Mouse (Mus musculus) megakaryocyte, embryonic 14.5 days (primary cell): ENCODE data around the gene Bcat1. TPM values are rescaled to one million over a fixed set of nuclear protein-coding genes. Genes with fewer than 3 reads are reported as not detected.

Experiments
- H3K27me3 ChIP-seq: replicated peaks from 2 replicates; pipeline ENCODE3; 2012; ENCODE audit warnings: inconsistent platforms
- H3K36me3 ChIP-seq: replicated peaks from 2 replicates; pipeline ENCODE3; 2012; ENCODE audit warnings: low read length, inconsistent platforms, mixed read lengths
- H3K4me1 ChIP-seq: 2 replicates; pipeline ENCODE4 v1.6.1; 2012; ENCODE audit warnings: inconsistent platforms
- H3K4me3 ChIP-seq: replicated peaks from 2 replicates; pipeline ENCODE3; 2012; ENCODE audit warnings: moderate library complexity, mild to moderate bottlenecking, inconsistent platforms
- H3K9me3 ChIP-seq: 2 replicates; pipeline ENCODE4 v1.6.1; 2012; ENCODE audit warnings: inconsistent platforms
- FLI1 ChIP-seq: IDR thresholded peaks from 2 replicates; pipeline ENCODE4 v1.6.1; 2012; ENCODE audit warnings: low read length, inconsistent platforms, mixed read lengths
- GATA1 ChIP-seq: IDR thresholded peaks from 3 replicates; pipeline ENCODE4 v1.6.1; 2012; ENCODE audit warnings: mixed read lengths, low read length, inconsistent platforms, borderline replicate concordance
- polyA plus RNA-seq: library from polyadenylated mRNA; stranded (reverse); fragments of >175 nt; gene quantifications from 2 replicates; pipeline ENCODE4 v1.2.3, GENCODE M21; 2012; ENCODE audit warnings: low replicate concordance; ENCODE audit not compliant: insufficient read depth

The Bcat1 gene
- polyA plus RNA-seq, 1 experiment: 0.81 TPM

DNA sequence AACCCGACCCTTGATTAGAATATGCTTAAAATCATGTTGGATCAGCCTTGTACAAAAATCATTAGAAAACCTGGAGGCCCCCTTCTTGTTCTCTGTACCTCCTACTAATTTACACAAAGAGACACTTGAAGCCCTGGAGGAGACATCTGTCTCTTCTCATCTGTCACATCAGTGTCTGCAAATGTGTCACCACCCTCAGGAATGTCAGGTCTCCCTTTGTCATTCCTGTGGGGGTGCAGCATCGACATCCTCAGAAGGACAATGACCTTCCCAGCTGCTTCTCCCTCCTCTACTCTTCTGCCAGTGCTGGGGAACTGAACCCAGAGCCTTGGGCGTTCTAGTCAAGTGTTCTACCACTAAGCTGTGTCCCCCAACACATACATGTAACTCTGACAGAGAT lies 83.9 kb downstream of the Bcat1 start:
- TF ChIP-seq GATA1: no peak
- no peak for TF ChIP-seq FLI1
- 0 out of 2 replicates have a peak, but pooled peaks cover 4% of the 10 kb centered on the region for H3K9me3 ChIP-seq

DNA sequence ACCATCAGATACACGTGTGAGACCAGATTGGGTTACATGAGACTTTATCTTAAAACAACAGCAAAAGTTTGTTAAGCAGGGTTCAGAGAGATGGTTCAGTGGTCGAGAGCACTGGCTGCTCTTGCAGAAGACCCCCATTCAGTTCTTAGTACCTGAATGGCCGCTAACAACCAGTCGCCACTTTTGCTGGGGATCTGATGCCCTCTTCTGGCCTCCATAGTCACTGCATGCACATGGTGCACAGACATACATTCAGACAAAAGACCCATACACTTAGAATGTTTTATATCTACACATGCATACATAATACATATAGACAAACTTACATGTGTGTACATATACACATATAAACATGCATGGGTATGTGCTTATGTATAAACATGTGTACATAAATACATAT lies 86.8 kb downstream of the Bcat1 start:
- no peak overlapping the region for H3K4me3 ChIP-seq
- peaks cover 5% of the 10 kb centered on the region for H3K27me3 ChIP-seq
- H3K4me1 ChIP-seq: no peaks in the 10 kb centered on the region
- 0 out of 2 replicates have a peak, but pooled peaks cover 4% of the 10 kb centered on the region for H3K9me3 ChIP-seq
- no peak for TF ChIP-seq FLI1
- no peaks in the 10 kb centered on the region for H3K36me3 ChIP-seq

More for the DNA sequence above, 83.9 kb downstream of the Bcat1 start:
- no peaks in the 10 kb centered on the region for H3K4me1 ChIP-seq
- H3K4me3 ChIP-seq: no peak overlapping the region
- H3K36me3 ChIP-seq: no peaks in the 10 kb centered on the region
- peaks cover 5% of the 10 kb centered on the region for H3K27me3 ChIP-seq

DNA sequence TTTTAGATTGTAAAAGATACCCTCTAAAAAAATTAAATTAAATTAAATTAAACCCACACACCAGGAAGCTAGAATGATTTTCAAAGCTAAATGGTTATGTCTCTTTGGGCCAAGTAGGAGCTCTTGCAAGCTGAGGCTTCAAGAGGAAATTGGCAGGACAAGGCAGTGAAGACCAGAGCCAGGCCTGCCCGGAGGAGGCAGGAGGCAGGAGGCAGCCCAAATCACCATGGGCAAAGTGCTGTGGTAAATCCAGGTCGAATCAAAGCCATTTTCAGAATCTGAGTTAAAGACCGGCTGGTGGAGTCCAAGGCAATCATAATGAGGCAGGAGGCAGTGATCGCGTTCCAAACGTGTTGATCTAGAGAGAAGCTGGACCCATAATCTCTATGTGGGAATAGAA lies 88.3 kb downstream of the Bcat1 start:
- TF ChIP-seq FLI1 (no peak), GATA1 (no peak)
- Histone ChIP-seq H3K9me3 (0 out of 2 replicates have a peak, but pooled peaks cover 4% of the 10 kb centered on the region), H3K4me1 (no peaks in the 10 kb centered on the region), H3K36me3 (no peaks in the 10 kb centered on the region), H3K4me3 (no peak overlapping the region), H3K27me3 (peaks cover 2% of the 10 kb centered on the region)

DNA sequence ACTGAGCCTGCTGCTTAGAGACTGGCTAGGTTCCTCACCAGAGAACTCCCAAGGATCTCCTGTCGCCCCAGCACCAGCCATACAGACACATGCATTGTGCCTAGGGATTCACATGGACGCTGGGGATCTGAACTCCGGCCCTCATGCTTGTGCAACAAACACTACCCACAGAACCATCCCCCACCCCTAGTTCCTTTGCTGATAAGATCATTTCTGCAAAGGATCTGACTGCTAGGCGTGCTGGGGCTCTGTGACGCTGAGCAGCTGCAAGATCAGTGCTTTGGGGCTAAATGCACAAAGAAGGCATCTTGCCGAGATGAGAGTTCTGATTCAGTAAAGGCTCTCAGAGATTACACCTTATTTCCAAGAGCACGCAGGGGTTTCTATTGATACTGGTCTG lies 88.8 kb downstream of the Bcat1 start:
- H3K4me3 ChIP-seq: no peak overlapping the region
- 0 out of 2 replicates have a peak, but pooled peaks cover 4% of the 10 kb centered on the region for H3K9me3 ChIP-seq

DNA sequence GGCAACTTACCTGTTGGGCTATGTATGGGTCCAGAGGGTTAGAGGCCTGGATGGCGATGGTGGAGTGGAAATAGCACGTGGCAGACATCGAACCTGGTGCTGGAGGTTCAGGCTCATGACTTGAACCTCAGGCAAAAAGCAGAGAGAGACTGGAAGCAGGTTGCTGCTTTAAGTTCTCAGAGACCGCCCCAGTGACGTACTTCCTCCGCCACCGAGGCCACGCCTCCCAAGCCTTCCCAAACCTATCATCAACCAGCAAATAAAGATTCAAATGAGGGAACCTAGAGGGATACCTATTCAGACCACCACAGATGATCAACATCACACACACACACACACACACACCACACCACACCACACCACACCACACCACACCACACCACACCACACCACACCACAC lies 91.8 kb downstream of the Bcat1 start:
- Histone ChIP-seq H3K27me3 (no peaks in the 10 kb centered on the region), H3K36me3 (no peaks in the 10 kb centered on the region), H3K9me3 (0 out of 2 replicates have a peak, but pooled peaks cover 4% of the 10 kb centered on the region), H3K4me3 (no peak overlapping the region), H3K4me1 (no peaks in the 10 kb centered on the region)
- TF ChIP-seq FLI1: no peak
- no peak for TF ChIP-seq GATA1

More for the DNA sequence above, 88.8 kb downstream of the Bcat1 start:
- Histone ChIP-seq H3K27me3 (peaks cover 2% of the 10 kb centered on the region), H3K4me1 (no peaks in the 10 kb centered on the region), H3K36me3 (no peaks in the 10 kb centered on the region)
- TF ChIP-seq GATA1 (no peak), FLI1 (no peak)

DNA sequence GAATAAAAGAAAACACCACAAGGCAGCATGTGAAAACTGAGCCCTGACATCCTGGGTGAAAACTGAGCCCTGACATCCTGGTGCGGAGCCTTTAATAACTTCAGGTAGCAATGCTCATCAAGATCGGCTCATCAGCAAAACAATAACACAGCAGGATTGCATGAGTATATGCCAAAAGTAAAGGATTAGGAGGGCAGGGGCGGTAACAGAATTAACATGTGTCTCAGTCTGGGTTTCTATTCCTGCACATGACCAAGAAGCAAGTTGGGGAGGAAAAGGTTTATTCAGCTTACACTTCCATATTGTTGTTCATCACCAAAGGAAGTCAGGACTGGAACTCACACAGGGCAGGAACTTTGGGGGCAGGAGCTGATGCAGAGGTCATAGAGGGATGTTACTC lies 93.9 kb downstream of the Bcat1 start:
- H3K4me1 ChIP-seq: no peaks in the 10 kb centered on the region
- no peak overlapping the region for H3K4me3 ChIP-seq
- H3K36me3 ChIP-seq: no peaks in the 10 kb centered on the region
- TF ChIP-seq GATA1: no peak
- no peak for TF ChIP-seq FLI1
- no peaks in the 10 kb centered on the region for H3K9me3 ChIP-seq
- H3K27me3 ChIP-seq: no peaks in the 10 kb centered on the region

DNA sequence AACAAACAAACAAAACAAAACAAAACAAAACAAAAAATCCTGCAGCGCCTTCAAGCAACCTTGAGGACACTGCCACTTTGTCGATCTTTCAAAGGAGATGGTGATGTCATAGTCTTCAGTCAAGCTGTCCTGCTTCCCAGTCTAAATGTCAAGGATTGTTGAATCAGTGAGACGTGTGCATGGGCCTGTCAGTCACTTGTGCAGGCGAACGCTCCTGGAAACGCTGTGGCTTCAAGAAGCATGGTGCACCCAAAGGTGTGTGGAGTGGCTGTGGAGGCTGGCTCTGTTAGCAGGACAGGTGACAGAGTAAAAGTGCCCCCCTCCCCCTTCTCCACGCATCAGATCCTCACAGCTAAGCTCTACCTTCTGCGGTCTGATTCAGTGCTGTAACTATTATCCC lies 103.6 kb downstream of the Bcat1 start:
- no peak overlapping the region for H3K4me3 ChIP-seq
- TF ChIP-seq GATA1: no peak
- 0 out of 2 replicates have a peak, but pooled peaks cover 7% of the 10 kb centered on the region for H3K9me3 ChIP-seq
- peaks cover under 1% of the 10 kb centered on the region for H3K27me3 ChIP-seq
- H3K4me1 ChIP-seq: no peaks in the 10 kb centered on the region
- no peaks in the 10 kb centered on the region for H3K36me3 ChIP-seq

DNA sequence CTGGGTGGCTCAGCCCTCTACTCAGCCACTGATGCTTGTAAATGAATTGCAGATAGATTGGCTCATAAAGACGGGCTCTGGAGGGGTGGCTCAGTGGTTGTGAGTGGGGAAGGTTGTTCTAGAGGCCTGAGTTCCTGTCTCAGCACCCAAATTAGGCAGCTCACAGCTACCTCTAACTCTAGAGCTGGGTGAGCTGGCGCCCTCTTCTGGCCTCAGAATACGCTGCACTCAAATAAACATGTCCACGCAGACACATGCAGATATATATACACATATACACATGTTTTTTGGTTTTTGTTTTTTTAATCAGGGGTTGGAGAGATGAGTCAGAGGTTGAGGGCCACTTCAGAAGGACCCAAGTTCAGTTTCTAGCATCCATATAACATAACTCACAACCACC lies 105.1 kb downstream of the Bcat1 start:
- no peak for TF ChIP-seq GATA1
- TF ChIP-seq FLI1: no peak
- Histone ChIP-seq H3K9me3 (peaks cover 8% of the 10 kb centered on the region; the same call in 1 of the 2 replicates), H3K36me3 (no peaks in the 10 kb centered on the region), H3K4me1 (no peaks in the 10 kb centered on the region), H3K4me3 (no peak overlapping the region), H3K27me3 (peaks cover 3% of the 10 kb centered on the region)

DNA sequence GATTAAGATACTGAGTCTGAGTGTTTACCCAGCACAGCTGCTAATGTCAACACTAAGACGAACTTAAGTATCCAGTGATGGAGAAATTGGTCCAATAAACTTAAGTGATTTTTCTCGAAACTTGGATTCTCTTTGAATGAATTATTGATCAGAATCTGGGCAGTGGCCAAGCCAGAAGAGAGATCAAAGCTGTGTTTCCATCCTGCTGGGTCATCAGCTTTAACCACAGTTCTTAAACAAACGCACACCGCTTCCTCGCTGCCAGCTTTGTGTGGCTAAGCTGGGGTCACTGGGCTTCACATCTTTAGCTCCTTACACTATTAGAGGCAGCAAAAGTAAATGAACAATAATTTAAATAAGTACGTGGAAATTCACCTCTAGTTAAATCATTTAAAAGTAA lies 108.4 kb downstream of the Bcat1 start:
- Histone ChIP-seq H3K27me3 (peaks cover 3% of the 10 kb centered on the region), H3K4me1 (no peaks in the 10 kb centered on the region), H3K36me3 (no peaks in the 10 kb centered on the region), H3K9me3 (peaks cover 3% of the 10 kb centered on the region; the same call in 1 of the 2 replicates), H3K4me3 (no peak overlapping the region)
- TF ChIP-seq FLI1: no peak
- TF ChIP-seq GATA1: no peak

DNA sequence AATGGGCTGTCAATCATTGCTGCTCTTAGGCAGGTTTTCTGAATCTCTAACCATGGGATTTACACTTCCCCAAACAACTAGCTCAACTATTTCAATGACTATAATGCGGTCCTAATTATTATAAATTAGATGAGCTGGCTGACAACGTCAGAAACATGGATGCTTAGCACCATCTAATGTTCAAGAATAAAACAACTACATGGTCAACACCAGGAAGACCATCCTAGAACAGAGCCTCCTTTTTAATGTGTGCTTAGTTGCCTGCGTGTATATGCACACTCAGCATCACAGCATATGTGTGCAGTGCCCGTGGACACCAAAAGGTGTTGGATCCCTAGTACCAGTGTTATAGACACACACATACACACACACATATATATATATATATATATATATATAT lies 111.8 kb downstream of the Bcat1 start:
- Histone ChIP-seq H3K4me1 (no peaks in the 10 kb centered on the region; the same call in 1 of the 2 replicates), H3K36me3 (no peaks in the 10 kb centered on the region), H3K9me3 (peaks cover 3% of the 10 kb centered on the region; the same call in 1 of the 2 replicates)

DNA sequence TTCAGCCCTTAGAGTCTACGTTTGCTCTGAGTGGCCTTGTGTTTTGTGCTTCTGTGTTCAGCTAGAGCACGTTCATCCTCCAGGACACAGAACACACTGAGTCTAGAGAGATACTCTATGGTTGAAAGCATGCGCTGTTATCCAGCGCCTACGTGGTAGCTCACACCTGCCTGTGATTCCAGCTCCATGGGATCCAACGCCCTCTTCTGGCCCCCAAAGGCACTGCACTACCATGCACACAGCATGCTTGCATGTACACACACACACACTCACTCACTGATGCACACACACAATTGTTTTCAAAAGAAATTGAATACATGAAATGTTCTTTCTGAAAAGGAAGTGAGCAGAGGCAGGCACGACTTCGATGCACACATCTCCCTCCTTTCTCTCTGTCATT lies 112.8 kb downstream of the Bcat1 start:
- Histone ChIP-seq H3K9me3 (peaks cover 10% of the 10 kb centered on the region; the same call in 1 of the 2 replicates), H3K27me3 (peaks cover 3% of the 10 kb centered on the region), H3K4me1 (no peaks in the 10 kb centered on the region; the same call in 1 of the 2 replicates), H3K36me3 (no peaks in the 10 kb centered on the region), H3K4me3 (no peak overlapping the region)
- no peak for TF ChIP-seq FLI1
- TF ChIP-seq GATA1: no peak

More for the DNA sequence above, 111.8 kb downstream of the Bcat1 start:
- peaks cover 3% of the 10 kb centered on the region for H3K27me3 ChIP-seq
- H3K4me3 ChIP-seq: no peak overlapping the region
- no peak for TF ChIP-seq GATA1
- TF ChIP-seq FLI1: no peak
